Mouse (Mus musculus) testis, adult 2 months (tissue): Measurements from ENCODE around the gene Arg1.

Source experiments
- CTCF ChIP-seq: fragments of 200-500 bp; IDR thresholded peaks from 2 replicates; pipeline ENCODE4 v1.5.1; 2012; ENCODE audit warnings: low read depth, mild to moderate bottlenecking, inconsistent platforms, low read length, moderate library complexity; ENCODE audit not compliant: control insufficient read depth, insufficient read depth, insufficient replicate concordance
- POLR2A ChIP-seq: fragments of 200-500 bp; IDR thresholded peaks from 2 replicates; pipeline ENCODE4 v1.6.1; 2012; ENCODE audit warnings: low read depth, mild to moderate bottlenecking, inconsistent platforms, low read length, moderate library complexity; ENCODE audit not compliant: control insufficient read depth

- no peak for TF ChIP-seq CTCF
- no peak for TF ChIP-seq POLR2A
Observed at GRCm38 (mm10) chr10:24951575-24951974, 24.3 kb upstream of the Arg1 start.
